Mouse (Mus musculus): ENCODE data around the gene Sds.

DNA sequence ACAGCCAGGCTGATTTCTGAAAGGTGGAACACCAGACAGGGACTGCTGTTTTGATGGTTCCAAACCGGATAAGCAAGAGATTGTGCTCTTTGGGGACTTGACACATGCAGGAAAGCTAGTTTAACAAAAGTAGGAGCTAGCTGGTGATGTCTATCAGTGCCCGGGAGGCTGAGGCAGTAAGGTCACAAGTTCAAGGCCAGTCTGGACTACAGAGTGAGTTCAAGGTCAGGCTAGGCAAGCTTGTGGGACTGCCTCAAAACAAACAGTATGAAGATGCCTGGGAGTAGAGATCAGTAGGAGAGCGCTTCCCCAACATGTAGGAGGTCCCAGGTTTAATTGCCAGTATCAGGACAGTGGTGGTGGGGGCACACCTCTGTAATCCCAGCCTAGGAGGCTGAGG, 20.7 kb downstream of the Sds start:
- no peak for TF ChIP-seq CTCF (IDR thresholded peaks at IDR 0.05; ENCODE audit: control insufficient read depth, insufficient read depth, low read length)
- TF ChIP-seq POLR2A (IDR thresholded peaks at IDR 0.05; ENCODE audit: borderline replicate concordance, control insufficient read depth, low read depth, low read length): no peak
